Mouse (Mus musculus): ENCODE data around the gene Fes.

DNA sequence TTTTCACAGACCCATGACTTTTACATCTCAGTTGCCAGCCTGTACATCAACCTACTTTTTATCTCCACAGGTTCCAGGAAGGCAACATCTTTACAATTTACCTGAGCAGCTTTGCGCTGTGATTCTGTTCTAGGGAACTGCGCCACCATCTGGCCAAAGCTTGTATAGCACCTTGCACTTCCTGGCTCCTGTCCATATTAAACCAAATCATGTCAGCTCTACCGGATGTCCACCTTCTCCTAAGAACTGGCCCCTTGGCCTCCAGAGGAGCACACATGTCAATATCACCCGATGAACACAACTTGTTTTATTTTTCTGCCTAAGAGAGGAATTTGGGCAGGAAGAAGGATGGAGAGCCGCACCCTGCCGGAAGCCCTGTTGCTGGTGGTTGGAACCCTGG, 10.3 kb downstream of the Fes start:
- TF ChIP-seq POLR2A (IDR thresholded peaks at IDR 0.05; ENCODE audit: low read depth, low read length): no peak
- TF ChIP-seq CTCF (conservative IDR thresholded peaks at IDR 0.05; ENCODE audit: insufficient read depth, insufficient read length, low read depth, low read length): peak; percentile 94

Measured in kidney, adult 2 months (tissue).